Mouse (Mus musculus): Measurements from ENCODE around the gene Wipf2. TPM values are rescaled to one million over a fixed set of nuclear protein-coding genes. Genes with fewer than 3 reads are reported as not detected.

The Wipf2 gene
- 1 to 10 TPM; 3.0 to 3.8 TPM for polyA plus RNA-seq (2017; shearing (Covaris generic))

GRCm38 (mm10) chr11:98863028-98863750 is at the start of gene Wipf2:
TSS of gene Wipf2 (plus strand) at chr11:98863638.

GRCm38 (mm10) chr11:98836651-98837141 is 26.7 kb upstream of the Wipf2 start, which contains the start of gene Rapgefl1:
TSS of gene Rapgefl1 (plus strand) at chr11:98836785.

GRCm38 (mm10) chr11:98907437-98908173 is 44.2 kb downstream of the Wipf2 start, which contains the start of gene Cdc6:
TSS of gene Cdc6 (plus strand) at chr11:98907801.

GRCm38 (mm10) chr11:98927438-98928076 is 64.1 kb downstream of the Wipf2 start, which contains the start of gene Rara:
TSS of gene Rara (plus strand) at chr11:98927818.

Other genes starting within 250 kb of the Wipf2 start
- 1 to 10 TPM; 2.4 to 8.5 TPM for gene Gm12355, start 238.0 kb upstream of the Wipf2 start, polyA plus RNA-seq (2017; shearing (Covaris generic))
- not detected for gene Gsdma3, start 237.3 kb upstream of the Wipf2 start, polyA plus RNA-seq (2017; shearing (Covaris generic))
- gene Gsdma2, start 216.9 kb upstream of the Wipf2 start, polyA plus RNA-seq (2017; shearing (Covaris generic)), result 1 to 10 TPM in 1 of 2 experiments, under 1 TPM in 1; 0.11 to 2.6 TPM
- 1 to 10 TPM in 1 of 2 experiments, under 1 TPM in 1; 0.06 to 1.4 TPM for gene Gsdma, start 199.3 kb upstream of the Wipf2 start, polyA plus RNA-seq (2017; shearing (Covaris generic))
- gene Psmd3, start 181.1 kb upstream of the Wipf2 start, polyA plus RNA-seq (2017; shearing (Covaris generic)), result 100 to 1,000 TPM; 126 to 133 TPM
- gene Csf3, start 162.4 kb upstream of the Wipf2 start, polyA plus RNA-seq (2017; shearing (Covaris generic)), result not detected
- 10 to 100 TPM; 47.7 to 56.0 TPM for gene Med24, start 134.2 kb upstream of the Wipf2 start, polyA plus RNA-seq (2017; shearing (Covaris generic))
- gene Thra, start 123.0 kb upstream of the Wipf2 start, polyA plus RNA-seq (2017; shearing (Covaris generic)), result 1 to 10 TPM; 7.2 to 7.7 TPM
- 10 to 100 TPM in 1 of 2 experiments, 1 to 10 TPM in 1; 8.1 to 10.2 TPM for gene Nr1d1, start 88.3 kb upstream of the Wipf2 start, polyA plus RNA-seq (2017; shearing (Covaris generic))
- 10 to 100 TPM; 24.2 to 25.3 TPM for gene Msl1, start 68.1 kb upstream of the Wipf2 start, polyA plus RNA-seq (2017; shearing (Covaris generic))
- 10 to 100 TPM; 72.0 to 82.4 TPM for gene Casc3, start 58.7 kb upstream of the Wipf2 start, polyA plus RNA-seq (2017; shearing (Covaris generic))
- gene Rapgefl1, start 26.9 kb upstream of the Wipf2 start, polyA plus RNA-seq (2017; shearing (Covaris generic)), result under 1 TPM; 0.60 to 0.95 TPM
- 1 to 10 TPM; 1.2 to 3.4 TPM for gene Cdc6, start 44.2 kb downstream of the Wipf2 start, polyA plus RNA-seq (2017; shearing (Covaris generic))
- gene Rara, start 64.2 kb downstream of the Wipf2 start, polyA plus RNA-seq (2017; shearing (Covaris generic)), result 10 to 100 TPM; 52.7 to 57.6 TPM
- gene Gjd3, start 119.4 kb downstream of the Wipf2 start, polyA plus RNA-seq (2017; shearing (Covaris generic)), result 1 to 10 TPM; 1.0 to 1.3 TPM
- gene Top2a, start 160.6 kb downstream of the Wipf2 start, polyA plus RNA-seq (2017; shearing (Covaris generic)), result 10 to 100 TPM; 11.3 to 13.5 TPM
- 100 to 1,000 TPM; 189 to 460 TPM for gene Igfbp4, start 177.6 kb downstream of the Wipf2 start, polyA plus RNA-seq (2017; shearing (Covaris generic))
- gene Tns4, start 225.7 kb downstream of the Wipf2 start, polyA plus RNA-seq (2017; shearing (Covaris generic)), result under 1 TPM; 0.50 to 0.64 TPM

Measured in inflammation-experienced regulatory T-cells (primary cell).